Comparison of ENCODE assay signal across 18 mouse cellular contexts in the genomic region with DNA sequence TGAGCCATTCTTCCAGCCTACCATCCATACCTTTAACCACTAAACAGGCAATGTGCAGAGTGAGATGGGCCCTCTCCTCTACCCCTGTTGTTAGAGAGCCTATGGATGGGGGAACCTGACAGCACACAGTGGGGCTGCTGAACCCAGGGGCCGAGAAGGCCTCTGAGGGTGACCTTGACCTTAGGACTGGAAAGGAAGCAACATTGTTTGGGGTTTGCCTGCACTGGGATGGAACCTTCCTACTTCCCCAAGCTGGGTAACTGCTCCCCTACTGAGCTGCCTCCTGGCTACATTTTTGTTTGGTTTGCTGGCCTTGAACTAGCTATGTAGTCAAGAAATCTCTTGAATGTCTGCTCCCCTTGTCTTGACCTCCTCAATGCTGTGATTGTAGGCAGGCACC. TPM values are rescaled to one million over a fixed set of nuclear protein-coding genes. Genes with fewer than 3 reads are reported as not detected.
"Had no signal": no experiment of that assay in that cellular context is flagged by ENCODE, and none has a peak within 500 bp of the region (broad histone marks: within the 10 kb centered on the region; RNA-seq: fewer than 3 reads in every experiment).

No protein-coding gene starts in this region.

- H3K4me2 ChIP-seq: neural tube, embryonic 13.5 days; neural tube, embryonic 15.5 days; stomach, embryonic 15.5 days had no signal

- H3K27ac ChIP-seq: neural tube, embryonic 13.5 days; neural tube, embryonic 15.5 days; stomach, embryonic 15.5 days; stomach, postnatal 0 days had no signal

- H3K9ac ChIP-seq: neural tube, embryonic 13.5 days; neural tube, embryonic 15.5 days; stomach, embryonic 15.5 days had no signal

- DNase-seq: retina, postnatal 1 day; right cerebral cortex, adult 18-20 months; right cerebral cortex, postnatal 14 days; right cerebral cortex, postnatal 25 days; right cerebral cortex, postnatal 4 days; spleen, adult 18-20 months; thymus, adult 18-20 months; thymus, adult 2 months; thymus, postnatal 14 days; thymus, postnatal 25 days; thymus, postnatal 36 days; thymus, postnatal 4 days had no signal

- H3K4me3 ChIP-seq: neural tube, embryonic 13.5 days; neural tube, embryonic 15.5 days; stomach, embryonic 15.5 days had no signal

- H3K9me3 ChIP-seq: neural tube, embryonic 13.5 days; neural tube, embryonic 15.5 days; stomach, embryonic 15.5 days had no signal

- H3K36me3 ChIP-seq: neural tube, embryonic 13.5 days; neural tube, embryonic 15.5 days; stomach, embryonic 15.5 days had no signal

RNA-seq across cellular contexts. Expression of a gene that starts 31.3 kb away (rescaled TPM):
- total RNA-seq: neutrophil, adult 5-6 weeks had no signal
- polyA plus RNA-seq: stomach, embryonic 14.5 days had no signal

RNA-seq across cellular contexts. Expression of a gene that starts 59.4 kb away (rescaled TPM):
- total RNA-seq: neutrophil, adult 5-6 weeks had no signal
- polyA plus RNA-seq: stomach, embryonic 14.5 days had no signal
